Mouse (Mus musculus) right cerebral cortex, postnatal 36 days (tissue): ENCODE results near the gene Gbp9.
"Not testable (repeated sequence)": the region's sequence is repeated elsewhere in the genome, so short reads cannot be mapped to it uniquely, and the experiment has no call there.

Experiments used
- DNase-seq, 2 experiments: peaks; one replicate each; pipeline ENCODE4 v3.0.0; 2022; ENCODE audit warnings: low spot score in 2 of 2, mixed read lengths in 1 of 2

Gene Gbp9

GRCm38 (mm10) chr5:105055279-105055678, 84.1 kb downstream of the Gbp9 start:
- no peak for DNase-seq

- not testable (repeated sequence) for DNase-seq
These were observed 85.7 kb downstream of the Gbp9 start for GRCm38 (mm10) chr5:105053471-105054169.

DNA sequence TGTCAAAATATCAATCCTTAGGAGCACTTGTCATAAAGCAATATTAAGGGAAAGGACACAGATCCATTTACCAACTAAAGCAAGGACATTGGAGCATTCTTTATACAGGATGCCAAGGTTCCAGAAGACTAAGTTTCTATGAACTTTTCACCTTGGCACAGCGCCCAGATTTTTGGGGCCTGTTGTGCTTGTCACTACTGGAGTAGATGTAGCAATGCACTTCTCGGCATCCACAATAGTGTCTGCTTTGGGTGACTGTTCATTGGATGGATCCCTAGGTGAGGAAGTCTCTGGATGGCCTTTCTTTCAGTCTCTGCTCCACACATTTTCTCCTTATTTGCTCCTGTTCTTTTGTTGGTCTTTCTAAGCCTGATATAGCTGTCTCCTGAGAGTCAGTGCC, 107.0 kb downstream of the Gbp9 start:
- no peak for DNase-seq
